Mouse (Mus musculus): Measurements from ENCODE around the gene Usp20. TPM values are rescaled to one million over a fixed set of nuclear protein-coding genes. Genes with fewer than 3 reads are reported as not detected.

Gene Usp20
- polyA plus RNA-seq, 1 experiment from 2014 or later: 25.9 TPM

DNA sequence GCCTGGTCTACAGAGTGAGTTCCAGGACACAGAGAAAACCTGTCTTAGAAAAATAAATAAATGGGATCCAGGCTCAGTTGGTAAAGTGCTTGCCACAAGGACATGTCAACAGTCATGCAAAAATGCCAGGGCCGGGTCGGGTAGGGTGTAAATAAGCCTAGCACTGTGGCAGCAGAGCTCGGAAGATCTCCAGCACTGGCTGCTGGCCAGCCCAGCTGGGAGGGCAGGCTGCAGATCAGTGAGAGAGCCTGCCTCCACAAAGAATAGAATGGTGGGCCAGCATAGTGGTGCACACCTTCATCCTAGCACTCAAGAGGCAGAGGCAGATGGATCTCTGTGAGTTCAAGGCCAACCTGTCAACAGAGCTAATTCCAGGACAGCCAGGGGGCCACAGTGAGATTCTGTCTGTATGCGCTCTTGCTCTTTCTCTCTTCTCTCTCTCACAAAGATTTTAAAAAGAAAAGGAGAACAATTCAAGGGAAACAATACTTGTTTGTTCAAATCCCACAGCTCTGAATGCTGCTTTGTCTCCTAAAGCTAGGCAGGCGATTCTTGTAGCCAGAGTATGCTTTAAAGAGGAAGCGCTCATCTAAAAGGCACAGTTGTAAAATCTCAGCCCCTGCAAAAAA lies 75.6 kb downstream of the Usp20 start:
- Histone ChIP-seq H3K4me3 (no peak overlapping the region), H3K4me1 (replicated peaks) (peaks cover 11% of the 10 kb centered on the region), H3K9me3 (0 out of 2 replicates have a peak, but pooled peaks cover 5% of the 10 kb centered on the region), H3K27me3 (ENCODE audit: insufficient read depth, poor library complexity, severe bottlenecking) (no peaks in the 10 kb centered on the region), H3K36me3 (peaks cover 66% of the 10 kb centered on the region), H3K27ac (no peak overlapping the region)
- DNase-seq (ENCODE audit: low spot score): no peak
- 71% methylated on average over 6 of the region's 6 CpGs for WGBS

DNA sequence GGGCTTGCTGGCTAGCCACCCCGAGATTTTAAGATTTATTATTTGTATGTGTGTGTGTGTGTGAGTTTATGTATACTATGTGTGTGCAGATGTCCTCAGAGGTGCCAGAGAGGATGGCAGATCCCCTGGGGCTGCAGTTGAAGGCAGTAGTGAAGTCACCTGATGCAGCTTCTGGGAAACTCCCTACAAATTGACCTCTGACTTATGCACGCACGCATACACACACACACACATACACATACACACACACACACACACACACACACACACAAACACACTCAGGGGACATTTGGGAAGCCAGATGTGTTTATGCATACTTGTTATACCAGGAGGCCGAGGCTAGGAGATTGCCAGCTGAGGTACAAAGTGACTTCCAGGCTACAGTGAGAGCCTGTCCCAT lies 76.4 kb downstream of the Usp20 start:
- H3K27ac ChIP-seq: no peak overlapping the region
- 90% methylated on average over 4 of the region's 4 CpGs for WGBS
- DNase-seq (ENCODE audit: low spot score): no peak
- H3K36me3 ChIP-seq: peaks cover 58% of the 10 kb centered on the region
- H3K9me3 ChIP-seq: 0 out of 2 replicates have a peak, but pooled peaks cover 5% of the 10 kb centered on the region
- peaks cover 11% of the 10 kb centered on the region for H3K4me1 ChIP-seq (replicated peaks)
- H3K4me3 ChIP-seq: no peak overlapping the region
- no peaks in the 10 kb centered on the region for H3K27me3 ChIP-seq (ENCODE audit: insufficient read depth, poor library complexity, severe bottlenecking)

- H3K4me1 ChIP-seq (replicated peaks): peaks cover 11% of the 10 kb centered on the region
- no peak for DNase-seq (ENCODE audit: low spot score)
- no peak overlapping the region for H3K27ac ChIP-seq
- 0 out of 2 replicates have a peak, but pooled peaks cover 5% of the 10 kb centered on the region for H3K9me3 ChIP-seq
- H3K27me3 ChIP-seq (ENCODE audit: insufficient read depth, poor library complexity, severe bottlenecking): no peaks in the 10 kb centered on the region
- no peak overlapping the region for H3K4me3 ChIP-seq
- H3K36me3 ChIP-seq: peaks cover 46% of the 10 kb centered on the region
- 89% methylated on average over 1 of the region's 1 CpGs for WGBS
Measured at GRCm38 (mm10) chr2:31060271-31060670, 78.2 kb downstream of the Usp20 start.

GRCm38 (mm10) chr2:31060787-31061730 lies 79.0 kb downstream of the Usp20 start:
- WGBS: 82% methylated on average over 28 of the region's 28 CpGs
- H3K4me3 ChIP-seq: no peak overlapping the region
- 0 out of 2 replicates have a peak, but pooled peaks cover 4% of the 10 kb centered on the region for H3K9me3 ChIP-seq
- peaks cover 38% of the 10 kb centered on the region for H3K36me3 ChIP-seq
- no peak for DNase-seq (ENCODE audit: low spot score)
- no peaks in the 10 kb centered on the region for H3K27me3 ChIP-seq (ENCODE audit: insufficient read depth, poor library complexity, severe bottlenecking)
- 0 out of 2 replicates have a peak overlapping the region, but pooled peaks have one; percentile 16 for H3K27ac ChIP-seq
- H3K4me1 ChIP-seq (replicated peaks): peaks cover 11% of the 10 kb centered on the region

DNA sequence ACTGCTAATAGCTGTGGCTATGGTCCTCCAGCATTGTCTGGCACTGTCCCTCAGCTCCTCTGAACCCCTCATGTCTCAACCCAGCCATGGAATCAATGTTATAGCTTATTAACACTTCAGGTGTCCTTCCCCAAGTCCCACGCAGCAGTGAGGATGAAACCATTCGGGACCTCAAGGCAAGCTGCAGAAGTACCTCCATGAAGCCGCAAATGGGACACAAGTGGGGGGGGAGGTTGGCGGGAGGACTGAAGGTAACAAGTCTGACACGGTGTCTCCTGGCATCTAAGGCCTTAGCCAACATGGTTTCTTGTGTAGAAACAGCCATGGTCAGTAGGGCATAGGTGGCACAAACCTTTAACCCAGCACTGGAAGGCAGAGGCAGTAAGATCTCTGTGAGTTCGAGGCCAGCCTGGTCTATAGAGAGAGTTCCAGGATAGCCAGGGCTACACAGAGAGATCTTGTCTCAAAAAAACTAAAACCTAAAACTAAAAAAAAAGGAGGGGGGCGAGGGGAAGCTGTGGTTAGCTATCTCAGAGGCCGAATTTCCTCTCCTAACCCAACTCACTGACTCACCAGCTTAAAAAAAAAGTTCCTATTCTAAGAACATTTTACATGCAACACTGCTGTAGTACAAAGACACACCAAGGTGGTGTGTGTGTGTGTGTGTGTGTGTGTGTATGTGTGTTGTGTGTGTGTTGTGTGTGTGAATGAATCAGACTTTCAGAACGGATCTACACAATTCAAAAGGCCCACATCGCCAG lies 80.0 kb downstream of the Usp20 start:
- H3K4me1 ChIP-seq (replicated peaks): peaks cover 15% of the 10 kb centered on the region
- DNase-seq (ENCODE audit: low spot score): no peak
- 0 out of 2 replicates have a peak overlapping the region, but pooled peaks have one; percentile 16 for H3K27ac ChIP-seq
- H3K36me3 ChIP-seq: peaks cover 28% of the 10 kb centered on the region
- no peaks in the 10 kb centered on the region for H3K9me3 ChIP-seq
- 91% methylated on average over 10 of the region's 10 CpGs for WGBS
- no peaks in the 10 kb centered on the region for H3K27me3 ChIP-seq (ENCODE audit: insufficient read depth, poor library complexity, severe bottlenecking)
- no peak overlapping the region for H3K4me3 ChIP-seq

DNA sequence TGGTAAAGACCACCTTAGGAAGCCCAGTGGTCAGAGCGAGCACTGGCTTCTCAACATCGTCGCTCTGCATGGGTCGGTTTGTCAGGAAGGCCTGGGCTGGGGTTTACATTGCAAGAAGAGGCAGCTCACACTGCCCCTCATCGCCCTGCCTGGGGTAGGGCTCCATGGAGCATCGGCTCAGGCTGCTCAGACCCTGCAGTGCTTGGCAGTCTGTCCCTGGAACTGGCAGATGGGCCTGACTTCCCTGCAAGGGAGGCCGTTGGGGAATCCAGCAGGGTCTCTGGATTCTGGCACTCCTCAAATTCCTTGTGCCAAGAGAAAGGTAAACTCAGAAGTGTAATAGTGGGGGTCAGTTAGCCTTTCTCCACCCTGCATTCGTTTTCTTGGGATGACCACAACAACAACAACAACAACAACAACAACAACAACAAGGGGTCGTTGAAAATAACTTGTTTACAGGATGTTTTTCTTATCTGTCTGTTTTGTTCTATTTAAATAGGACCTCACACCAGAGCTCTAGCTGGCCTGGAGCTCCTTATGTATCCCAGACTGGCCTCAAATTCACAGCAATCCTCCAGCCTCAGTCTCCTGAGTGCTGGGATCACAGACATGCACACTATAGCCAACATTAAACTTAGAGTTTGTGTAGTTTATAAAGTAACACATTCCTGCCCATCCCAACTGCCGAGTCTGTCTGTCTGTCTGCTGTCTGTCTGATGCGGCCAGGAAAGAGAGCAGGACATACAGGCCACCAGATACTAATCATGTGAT lies 84.1 kb downstream of the Usp20 start:
- peaks cover 5% of the 10 kb centered on the region; the same call in 1 of the 2 replicates for H3K36me3 ChIP-seq
- H3K4me3 ChIP-seq: no peak overlapping the region
- no peaks in the 10 kb centered on the region for H3K9me3 ChIP-seq
- H3K27ac ChIP-seq: peak overlapping the region; percentile 95
- no peaks in the 10 kb centered on the region for H3K27me3 ChIP-seq (ENCODE audit: insufficient read depth, poor library complexity, severe bottlenecking)
- 78% methylated on average over 11 of the region's 11 CpGs for WGBS
- DNase-seq (ENCODE audit: low spot score): no peak
- peaks cover 34% of the 10 kb centered on the region for H3K4me1 ChIP-seq (replicated peaks)

DNA sequence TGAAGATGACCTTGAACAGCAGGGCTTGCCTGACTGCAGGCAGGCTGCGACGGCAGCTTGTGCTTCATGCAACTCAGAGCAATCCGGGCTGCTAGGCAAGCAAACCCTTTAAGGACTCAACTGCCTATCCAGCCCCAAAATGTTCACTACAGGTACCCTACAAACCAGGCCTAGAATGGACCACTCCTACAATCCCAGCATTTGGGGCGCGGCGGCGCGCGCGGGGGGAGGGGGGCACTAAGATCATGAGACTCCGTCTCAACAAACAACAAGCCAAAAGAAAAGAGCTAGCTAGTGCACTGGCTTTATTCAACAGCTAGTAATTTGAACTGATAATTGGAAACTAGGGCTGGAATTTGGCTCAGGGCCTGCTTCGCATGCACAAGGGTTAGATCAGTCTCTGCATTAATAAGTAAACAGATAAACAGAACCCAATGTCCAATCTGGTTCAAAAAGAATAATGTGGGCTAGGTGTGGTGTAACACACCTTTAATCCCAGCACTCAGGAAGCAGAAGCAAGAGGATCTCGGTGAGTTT lies 85.0 kb downstream of the Usp20 start:
- Histone ChIP-seq H3K9me3 (no peaks in the 10 kb centered on the region), H3K36me3 (peaks cover 8% of the 10 kb centered on the region; the same call in 1 of the 2 replicates), H3K4me3 (no peak overlapping the region), H3K27me3 (ENCODE audit: insufficient read depth, poor library complexity, severe bottlenecking) (no peaks in the 10 kb centered on the region), H3K27ac (peak overlapping the region; percentile 95), H3K4me1 (replicated peaks) (peaks cover 33% of the 10 kb centered on the region)
- no peak for DNase-seq (ENCODE audit: low spot score)
- WGBS: 76% methylated on average over 13 of the region's 13 CpGs

DNA sequence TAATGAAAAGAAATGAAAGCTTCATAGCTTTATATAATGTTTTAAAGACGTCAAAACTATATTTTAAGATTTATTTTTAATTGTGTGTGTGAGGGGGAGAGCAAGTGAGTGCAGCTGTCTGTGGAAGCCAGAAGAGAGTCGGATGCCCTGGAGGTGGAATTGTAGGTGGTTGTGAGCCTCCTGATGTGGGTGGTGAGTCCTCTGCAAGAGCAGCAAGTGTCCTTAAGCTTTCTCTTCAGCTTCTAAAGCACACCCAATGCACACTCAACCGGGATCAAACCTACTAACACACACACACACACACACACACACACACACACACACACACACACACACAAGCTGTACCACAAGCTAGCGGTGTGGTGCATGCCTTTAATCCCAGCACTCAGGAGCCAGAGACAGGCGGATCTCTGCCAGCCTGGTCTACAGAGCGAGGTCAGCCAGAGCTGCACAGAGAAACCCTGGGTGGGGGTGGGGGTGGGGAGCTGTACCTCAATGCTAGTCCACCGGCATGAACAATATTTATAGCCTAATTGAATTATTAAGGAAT lies 85.7 kb downstream of the Usp20 start:
- no peak for DNase-seq (ENCODE audit: low spot score)
- no peaks in the 10 kb centered on the region for H3K27me3 ChIP-seq (ENCODE audit: insufficient read depth, poor library complexity, severe bottlenecking)
- peaks cover 14% of the 10 kb centered on the region for H3K36me3 ChIP-seq
- WGBS: 41% methylated on average over 7 of the region's 7 CpGs
- peak overlapping the region; percentile 95 for H3K27ac ChIP-seq
- peak overlapping the region; percentile 30; the same call in 1 of the 2 replicates for H3K4me3 ChIP-seq
- peaks cover 33% of the 10 kb centered on the region for H3K4me1 ChIP-seq (replicated peaks)
- H3K9me3 ChIP-seq: 0 out of 2 replicates have a peak, but pooled peaks cover 6% of the 10 kb centered on the region

DNA sequence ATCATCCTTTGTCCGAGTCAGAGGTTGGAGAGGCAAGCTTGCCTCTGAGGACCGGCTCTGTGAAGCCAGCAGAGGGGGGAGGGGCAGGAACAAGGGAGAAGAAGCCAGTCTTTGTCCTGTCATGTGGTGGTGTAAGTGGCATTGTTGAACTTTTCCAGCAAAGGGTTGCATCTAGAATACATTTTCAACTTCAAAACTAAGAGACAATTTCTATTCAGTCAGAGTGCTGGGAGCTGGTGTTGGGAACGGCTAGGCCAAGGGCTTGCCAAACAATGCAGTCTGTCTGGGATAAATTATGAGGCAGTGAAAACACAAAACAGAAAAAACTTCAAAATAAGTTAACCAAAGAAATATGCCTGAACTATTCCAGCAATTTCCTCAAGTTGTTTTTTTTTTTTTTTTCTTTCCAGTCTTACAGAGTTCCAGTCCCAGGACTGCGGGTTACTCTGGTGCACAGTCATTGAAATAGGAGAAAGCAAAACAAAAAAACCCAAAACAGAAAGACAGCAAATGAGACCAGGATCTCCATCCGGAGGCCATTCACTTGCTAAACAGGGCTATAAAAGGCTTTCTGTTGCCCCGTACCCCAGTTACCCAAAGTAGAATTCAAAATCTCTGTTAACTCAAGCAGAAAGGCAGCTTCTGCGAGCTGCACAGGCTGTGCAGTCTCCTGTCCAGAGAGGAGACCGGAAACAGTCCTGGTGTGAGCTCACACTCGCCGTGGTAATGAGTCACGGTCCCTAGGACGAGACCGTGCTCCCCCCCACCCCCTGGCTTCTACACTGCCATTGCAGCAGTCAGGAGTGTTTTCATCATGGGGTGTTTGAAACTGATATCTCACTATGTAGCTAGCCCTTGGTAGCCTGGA lies 86.4 kb downstream of the Usp20 start:
- peak overlapping the region; percentile 30 for H3K4me3 ChIP-seq
- peaks cover 21% of the 10 kb centered on the region for H3K36me3 ChIP-seq
- peak; percentile 79 for DNase-seq (ENCODE audit: low spot score)
- H3K9me3 ChIP-seq: 0 out of 2 replicates have a peak, but pooled peaks cover 6% of the 10 kb centered on the region
- WGBS: 8% methylated on average over 13 of the region's 13 CpGs
- no peaks in the 10 kb centered on the region for H3K27me3 ChIP-seq (ENCODE audit: insufficient read depth, poor library complexity, severe bottlenecking)
- H3K27ac ChIP-seq: peak overlapping the region; percentile 95
- H3K4me1 ChIP-seq (replicated peaks): peaks cover 33% of the 10 kb centered on the region

- peak overlapping the region; percentile 28; the same call in 1 of the 2 replicates for H3K4me3 ChIP-seq
- DNase-seq (ENCODE audit: low spot score): no peak
Measured at GRCm38 (mm10) chr2:31069114-31069445, 87.0 kb downstream of the Usp20 start.

DNA sequence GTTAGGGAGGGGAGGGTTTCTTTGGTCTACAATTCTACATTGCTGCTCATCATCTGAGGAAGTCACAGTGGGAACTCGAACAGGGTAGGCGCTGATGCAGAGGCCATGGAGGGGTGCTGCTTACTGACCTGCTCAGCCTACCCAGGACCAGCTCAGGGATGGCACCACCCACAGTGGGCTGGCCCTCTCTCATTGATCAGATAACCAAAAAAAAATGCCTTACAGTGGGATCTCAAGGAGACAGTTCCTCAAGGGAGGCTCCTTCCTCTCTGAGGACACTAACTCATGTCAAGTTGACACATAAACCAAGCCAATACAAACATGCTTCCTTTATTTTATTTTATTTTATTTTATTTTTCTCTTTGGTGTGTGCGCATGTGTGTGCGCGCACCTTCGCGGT lies 87.4 kb downstream of the Usp20 start:
- Histone ChIP-seq H3K27ac (peak overlapping the region; percentile 95), H3K36me3 (peaks cover 23% of the 10 kb centered on the region), H3K4me3 (no peak overlapping the region), H3K9me3 (0 out of 2 replicates have a peak, but pooled peaks cover 6% of the 10 kb centered on the region), H3K27me3 (ENCODE audit: insufficient read depth, poor library complexity, severe bottlenecking) (no peaks in the 10 kb centered on the region), H3K4me1 (replicated peaks) (peaks cover 33% of the 10 kb centered on the region)
- WGBS: 90% methylated on average over 7 of the region's 7 CpGs
- DNase-seq (ENCODE audit: low spot score): no peak

More at GRCm38 (mm10) chr2:31069114-31069445, 87.0 kb downstream of the Usp20 start:
- WGBS: 65% methylated on average over 4 of the region's 4 CpGs
- Histone ChIP-seq H3K36me3 (peaks cover 27% of the 10 kb centered on the region), H3K4me1 (replicated peaks) (peaks cover 33% of the 10 kb centered on the region), H3K27me3 (ENCODE audit: insufficient read depth, poor library complexity, severe bottlenecking) (no peaks in the 10 kb centered on the region), H3K27ac (peak overlapping the region; percentile 95), H3K9me3 (0 out of 2 replicates have a peak, but pooled peaks cover 6% of the 10 kb centered on the region)
